Mouse (Mus musculus) T-helper 1 cell (primary cell): ENCODE data around the gene Derl3.

Experiments
- in situ Hi-C: fragments of 300-600 bp; cut with MboI, MseI; formaldehyde crosslinking; loops from one replicate; pipeline ENCODE4 v1.15.1; 2025; ENCODE audit warnings: high pct_unique_total_duplicates

Gene Derl3

DNA sequence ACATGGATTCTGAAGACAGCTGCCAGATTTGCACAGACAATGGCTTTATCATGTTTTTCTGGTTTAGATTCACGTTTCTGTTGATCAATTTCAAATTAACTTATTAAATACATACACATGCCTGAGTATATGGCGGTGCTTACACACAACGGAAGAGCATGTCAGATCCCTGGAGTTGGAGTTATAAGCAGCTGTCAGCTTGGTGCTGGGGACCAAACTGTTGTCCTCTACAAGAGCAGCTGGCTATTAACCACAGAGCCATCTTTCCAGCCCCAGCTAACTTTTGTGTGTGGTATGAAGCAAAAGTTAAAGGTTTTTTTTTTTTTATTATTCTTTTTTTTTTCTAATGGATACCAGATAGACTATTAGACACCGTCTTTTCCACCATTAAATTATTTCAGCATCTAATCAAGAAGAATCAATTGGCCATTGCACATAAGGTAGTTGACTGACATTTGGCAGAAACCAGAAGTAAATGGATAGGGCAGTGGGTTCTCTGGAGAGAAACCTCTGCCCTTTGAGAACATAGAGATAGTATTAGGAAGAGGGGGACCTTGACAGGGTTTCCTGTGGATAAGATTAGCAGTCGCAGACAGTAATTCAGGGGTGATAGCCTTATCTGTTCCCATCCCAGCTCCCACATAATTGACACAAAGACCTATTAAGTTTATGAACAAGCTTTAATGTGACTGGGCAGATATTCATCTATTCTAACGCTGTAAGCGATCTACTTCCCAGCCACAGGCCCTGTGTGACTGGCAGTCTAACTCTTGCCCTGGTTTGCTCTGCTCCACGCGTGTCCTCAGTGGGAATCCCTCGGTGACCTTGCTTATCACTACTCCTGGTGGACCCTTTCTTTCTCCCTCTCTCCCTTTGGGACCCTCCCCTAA, 20.9 kb upstream of the Derl3 start:
- in situ Hi-C loops, result no loop called here

DNA sequence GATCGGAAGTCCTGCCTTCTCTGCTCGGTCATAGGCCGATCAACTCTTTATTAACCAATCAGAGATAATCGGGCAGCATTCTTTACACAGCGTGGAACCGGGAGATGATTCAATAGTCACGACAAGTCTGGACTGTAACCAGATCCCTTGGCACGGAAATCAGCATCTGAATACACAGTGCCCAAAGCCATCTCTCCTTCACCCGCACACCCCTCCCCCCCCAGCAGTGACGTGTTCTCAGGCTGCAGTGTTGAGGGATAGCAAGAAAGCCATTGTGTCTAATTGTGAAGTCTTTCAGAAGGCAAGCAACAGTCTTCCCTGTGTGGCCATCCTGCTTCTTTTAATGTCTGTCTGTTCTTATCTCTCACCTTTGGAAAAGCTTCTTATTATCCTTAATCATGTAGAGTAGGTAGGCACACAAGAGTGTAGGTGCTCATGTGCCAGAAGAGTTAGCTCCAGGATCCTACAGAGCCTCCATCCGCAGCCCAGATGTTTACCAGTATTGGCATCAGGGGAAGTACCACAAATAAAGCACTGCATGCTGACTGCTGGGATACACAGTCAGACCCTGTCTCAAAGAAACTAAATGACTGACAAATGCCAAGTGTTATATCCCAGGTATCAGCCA, 20.2 kb upstream of the Derl3 start:
- in situ Hi-C loops, result no loop called here

DNA sequence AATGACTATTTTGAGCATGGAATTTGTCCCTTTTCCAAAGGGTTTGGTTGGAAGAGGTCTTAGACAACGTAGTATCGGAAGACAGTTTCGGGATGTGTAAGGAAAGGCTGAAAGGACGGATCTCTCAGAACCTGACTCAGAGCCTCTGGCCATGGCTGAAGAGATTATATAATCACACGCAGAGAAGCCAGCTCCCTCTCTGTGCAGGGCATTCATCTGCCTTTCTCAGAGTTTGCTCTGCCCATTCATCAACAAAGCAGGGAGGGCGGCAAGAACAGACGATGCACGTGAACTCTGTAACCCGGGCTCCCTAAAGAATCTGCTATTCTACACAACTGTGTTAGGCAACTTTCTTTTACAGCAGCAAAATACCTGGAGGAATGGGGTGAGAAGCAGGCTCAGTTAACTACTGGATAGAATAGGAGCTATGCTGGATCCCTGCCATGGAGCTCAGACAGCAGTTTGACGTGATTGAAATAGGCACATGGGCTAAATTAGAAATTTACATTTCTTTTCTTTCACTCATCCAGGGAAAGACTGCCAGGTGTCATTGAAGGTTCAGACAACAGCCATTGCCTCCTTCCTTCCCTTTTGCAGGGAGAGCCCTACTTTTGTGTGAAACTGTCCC, 19.6 kb upstream of the Derl3 start:
- in situ Hi-C loops, result no loop called here

DNA sequence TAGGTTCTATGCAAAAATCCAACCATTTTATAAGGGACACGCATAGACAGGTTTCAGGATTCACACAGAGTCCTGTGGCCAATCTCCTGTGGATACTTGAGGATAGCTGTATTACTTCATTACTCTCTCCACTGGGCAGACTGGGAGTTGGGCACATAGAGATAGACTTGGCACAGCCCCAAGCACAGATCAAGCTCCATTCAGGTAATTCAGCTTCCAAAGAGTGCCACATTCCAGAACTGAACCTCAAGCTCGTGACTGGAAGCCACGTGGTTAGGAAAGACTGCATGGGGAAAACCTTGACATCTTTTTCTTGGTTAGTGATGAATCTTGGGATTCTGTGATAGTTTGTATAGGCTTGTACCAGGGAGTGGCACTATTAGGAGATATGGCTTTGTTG, 14.4 kb upstream of the Derl3 start:
- in situ Hi-C loops, result no loop called here

DNA sequence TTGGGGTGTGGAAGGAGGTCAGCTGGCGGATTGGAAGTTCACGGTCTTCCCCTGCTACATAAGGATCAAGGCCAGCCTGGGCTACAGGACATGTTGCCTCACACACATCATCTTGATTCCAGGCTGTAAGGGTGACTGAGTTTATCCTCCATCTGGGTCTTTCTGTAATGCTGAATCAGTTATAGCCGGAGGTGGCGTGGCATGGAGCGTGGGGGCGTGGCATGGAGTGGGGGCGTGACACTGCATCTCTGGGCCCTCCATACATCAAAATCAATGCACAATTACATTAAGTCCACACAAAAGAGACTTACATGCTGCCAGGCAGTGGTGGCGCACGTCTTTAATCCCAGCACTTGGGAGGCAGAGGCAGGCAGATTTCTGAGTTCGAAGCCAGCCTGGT, 12.9 kb upstream of the Derl3 start:
- in situ Hi-C loops, result no loop called here

DNA sequence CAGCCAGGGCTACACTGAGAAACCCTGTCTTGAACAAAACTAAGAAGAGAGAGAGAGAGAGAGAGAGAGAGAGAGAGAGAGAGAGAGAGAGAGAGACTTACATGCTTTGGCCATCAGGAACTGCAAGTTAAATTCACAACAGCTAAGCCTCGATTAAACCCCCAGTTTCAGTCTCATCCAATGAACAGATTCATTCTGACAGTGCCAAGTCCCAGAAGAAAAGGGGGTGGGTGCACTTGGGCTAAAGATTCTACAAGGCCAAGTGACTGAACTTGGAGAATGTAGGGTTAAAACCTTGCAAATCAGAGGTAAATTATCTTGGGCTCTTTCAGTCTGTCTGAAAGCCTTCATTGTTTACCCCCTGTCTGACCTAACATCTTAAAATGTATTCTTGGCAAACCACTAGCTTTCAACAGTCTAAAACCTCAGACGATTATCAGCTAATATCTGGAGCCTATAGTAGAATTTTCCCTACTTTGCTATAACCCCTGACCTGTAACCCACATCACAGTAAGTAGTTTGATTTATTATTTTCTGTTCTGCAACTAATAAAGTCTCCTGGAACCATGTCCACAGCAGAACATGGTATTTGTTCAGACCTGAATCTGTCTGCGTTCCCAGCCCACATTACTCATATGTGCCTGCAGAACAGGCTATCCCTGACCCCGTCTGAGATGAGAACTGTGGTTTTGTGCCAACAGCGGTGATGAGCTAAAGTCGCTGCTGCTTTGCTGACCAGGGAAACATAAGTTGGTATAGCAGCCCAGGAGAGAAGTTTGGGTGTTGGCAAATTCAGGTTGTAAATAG, 12.2 kb upstream of the Derl3 start:
- in situ Hi-C loops, result no loop called here

DNA sequence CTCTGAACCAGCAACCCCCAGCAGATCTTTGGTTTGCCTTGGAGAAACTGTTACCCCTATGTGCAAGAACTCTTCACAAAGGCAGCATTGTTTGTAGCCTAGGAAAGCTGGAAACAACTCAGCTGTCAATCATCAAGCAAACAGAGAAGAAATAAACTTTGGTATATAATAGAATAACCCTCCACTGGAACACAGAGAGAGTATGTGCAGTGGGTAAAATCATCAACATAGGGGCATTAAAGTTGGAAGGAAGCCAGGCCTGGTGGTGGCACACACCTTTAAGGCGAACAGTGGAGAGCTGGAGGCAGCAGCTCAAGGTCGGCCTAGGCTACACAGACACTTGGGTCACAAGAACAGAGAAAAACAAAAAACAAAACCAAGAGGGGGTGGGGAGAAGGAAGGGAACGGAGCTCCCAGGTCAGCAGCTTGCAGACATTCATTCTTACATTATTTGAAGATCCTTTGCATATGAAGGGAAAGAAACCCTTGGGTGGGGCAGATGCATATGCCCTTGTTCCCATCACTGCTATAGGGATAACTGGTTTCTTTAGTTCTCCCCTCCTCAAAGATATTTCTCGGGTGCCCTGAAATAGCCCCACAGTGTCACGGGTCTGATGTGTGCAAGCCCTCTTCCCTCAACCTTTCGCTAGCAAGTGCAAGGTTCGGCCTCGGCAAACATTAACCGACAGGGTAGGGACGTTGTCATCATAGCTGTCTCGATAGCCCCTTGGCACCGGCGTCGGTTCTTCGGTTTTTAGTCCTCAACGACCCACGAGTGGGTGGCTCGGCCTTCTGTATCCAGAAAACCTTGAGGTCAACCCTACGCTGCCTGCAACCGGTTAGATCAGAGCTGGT, 11.4 kb upstream of the Derl3 start:
- in situ Hi-C loops, result no loop called here

DNA sequence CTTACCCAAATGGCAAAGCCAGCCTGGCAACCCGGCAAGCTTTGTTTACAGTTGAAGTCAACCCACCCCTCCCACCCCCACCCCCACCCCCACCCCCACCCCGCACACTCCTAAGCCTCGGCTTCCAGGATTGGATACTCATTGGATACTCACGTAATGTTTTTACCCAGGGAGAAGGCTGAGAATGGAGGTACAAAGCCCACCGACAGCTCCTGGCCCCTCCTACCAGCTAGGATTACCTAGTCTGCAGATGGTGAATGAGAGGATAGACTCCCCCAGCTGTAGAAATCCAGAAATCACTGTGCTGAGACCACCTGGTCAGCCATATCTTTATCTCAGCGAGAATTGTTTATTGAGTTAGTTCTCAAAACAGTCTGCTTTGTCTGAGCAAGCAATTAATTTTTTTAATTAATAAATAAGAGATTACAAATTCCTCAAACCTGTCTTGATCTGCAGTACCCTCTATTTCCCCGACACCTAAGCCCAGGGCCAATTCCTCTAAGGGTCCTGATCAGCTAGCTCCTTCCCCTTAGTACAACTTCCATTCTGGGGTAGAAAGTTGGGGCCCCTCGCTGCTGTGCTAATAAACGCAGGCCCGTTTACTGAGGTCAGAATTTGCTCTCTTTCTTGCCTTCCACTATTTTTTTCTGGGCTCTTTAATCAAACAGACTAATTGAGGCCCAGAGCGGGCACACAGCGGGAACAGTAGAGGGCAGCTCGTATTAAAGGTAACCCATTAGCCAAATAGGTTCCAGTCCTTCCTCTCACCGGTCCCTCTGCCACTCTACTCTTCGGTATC, 10.6 kb upstream of the Derl3 start:
- in situ Hi-C loops, result no loop called here

DNA sequence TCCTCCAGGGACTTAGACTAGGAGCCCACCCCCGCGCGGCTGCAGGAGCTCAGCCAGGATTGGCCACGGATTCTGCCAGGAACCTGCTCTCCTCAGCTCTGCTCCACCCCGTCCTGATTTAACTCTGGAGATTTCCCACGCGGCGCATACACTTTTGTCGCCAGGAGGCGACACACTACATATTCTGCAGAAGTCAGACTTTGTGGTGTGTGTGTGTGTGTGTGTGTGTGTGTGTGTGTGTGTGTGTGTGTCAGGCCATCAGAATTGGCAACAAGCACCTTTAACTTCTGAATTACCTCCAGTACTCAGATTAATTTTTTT, 10.0 kb upstream of the Derl3 start:
- in situ Hi-C loops, result no loop called here

DNA sequence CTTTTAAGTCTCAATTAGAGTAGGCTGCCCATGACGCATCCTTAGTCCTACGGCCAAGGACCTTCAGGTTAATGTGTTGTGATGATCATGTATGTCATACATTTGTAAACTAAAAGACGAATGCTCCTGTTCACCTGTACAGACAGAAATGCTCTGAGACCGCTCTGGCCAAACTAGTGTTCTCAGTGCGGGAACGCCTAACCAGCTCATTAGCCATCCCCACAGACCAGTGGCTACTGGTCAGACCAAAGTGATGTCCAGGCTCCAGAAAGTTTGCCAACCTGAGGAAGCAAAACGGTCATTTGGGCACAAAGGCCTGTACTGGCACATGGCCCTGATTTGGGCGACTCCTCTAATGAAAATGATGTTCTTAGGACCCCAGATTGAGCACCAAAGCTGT, 8.5 kb upstream of the Derl3 start:
- in situ Hi-C loops, result loop anchor here (5.0 kb wide), 1 partner anchor 68 kb away; the partner anchor contains the start of gene Gm5134

DNA sequence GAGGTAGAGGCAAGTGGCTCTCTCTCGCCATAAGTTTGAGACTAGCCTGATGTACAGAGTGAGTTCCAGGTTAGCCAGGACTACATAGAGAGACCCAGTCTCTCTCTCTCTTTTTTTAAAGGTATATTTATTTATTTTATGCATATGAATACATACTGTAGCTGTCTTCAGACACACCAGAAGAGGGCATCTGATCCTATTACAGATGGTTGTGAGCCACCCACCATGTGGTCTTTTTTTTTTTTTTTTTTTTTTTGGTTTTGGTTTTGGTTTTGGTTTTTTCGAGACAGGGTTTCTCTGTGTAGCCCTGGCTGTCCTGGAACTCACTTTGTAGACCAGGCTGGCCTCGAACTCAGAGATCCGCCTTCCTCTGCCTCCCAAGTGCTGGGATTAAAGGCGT, 5.7 kb upstream of the Derl3 start:
- in situ Hi-C loops, result loop anchor here (5.0 kb wide), 1 partner anchor 65 kb away; the partner anchor contains the start of gene Gm5134

DNA sequence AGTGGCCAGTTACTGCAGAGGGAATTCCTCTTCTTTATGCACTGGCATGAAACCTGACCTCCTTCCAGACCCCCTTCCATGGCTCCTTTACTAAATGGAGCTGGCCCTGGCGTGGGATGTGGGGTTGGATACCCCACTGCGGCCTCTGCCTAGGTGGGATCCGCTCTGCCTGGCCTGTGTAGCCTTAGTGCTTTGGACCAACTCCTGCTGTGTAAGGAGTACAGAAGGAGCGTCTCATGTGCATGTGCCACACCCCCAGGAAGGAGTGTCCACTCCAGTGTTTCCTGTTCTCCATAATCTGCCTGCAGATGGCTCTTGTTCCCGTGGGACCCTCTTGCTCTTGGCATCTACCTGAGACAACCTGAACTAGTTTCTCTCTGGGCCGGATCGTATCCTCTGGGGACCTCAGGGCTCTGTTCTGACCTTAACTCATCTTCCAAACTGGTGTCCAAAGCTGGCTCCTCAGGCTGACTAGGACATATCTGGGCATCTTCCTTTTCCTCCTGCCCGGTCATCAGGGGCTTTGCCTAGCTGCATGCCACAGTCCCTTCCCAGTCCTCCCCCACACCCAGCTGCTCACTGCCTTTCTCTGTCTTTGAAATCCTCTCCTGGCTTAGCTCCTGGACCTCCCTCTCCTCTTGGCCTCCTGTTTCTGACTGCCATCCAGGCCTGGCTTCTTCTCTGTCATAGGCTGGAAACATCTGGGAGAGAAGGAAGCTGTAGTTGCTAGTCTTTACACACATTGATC, 3.6 kb upstream of the Derl3 start:
- in situ Hi-C loops, result loop anchor here (5.0 kb wide), 1 partner anchor 63 kb away; the partner anchor contains the start of gene Gm5134

DNA sequence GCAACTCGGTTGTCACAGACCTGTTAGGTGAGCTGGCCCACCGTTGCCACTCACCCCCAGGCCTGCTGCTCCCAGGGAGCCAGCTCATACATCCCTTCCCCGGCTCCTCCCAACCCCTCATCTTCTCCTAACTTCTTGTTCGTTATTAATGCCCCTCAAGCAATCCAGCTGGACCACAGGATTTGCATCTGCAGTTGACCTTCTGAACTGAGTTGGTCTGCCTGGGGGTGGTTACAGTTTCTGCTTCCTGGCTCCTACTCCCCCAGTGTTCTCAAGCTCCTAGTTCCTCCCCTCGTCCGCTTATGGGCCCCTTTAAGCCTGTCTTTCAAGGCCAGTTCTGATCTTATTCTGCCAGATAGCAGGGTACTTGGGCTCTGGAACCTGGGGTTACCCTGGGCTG, 1.4 kb downstream of the Derl3 start:
- in situ Hi-C loops, result no loop called here

DNA sequence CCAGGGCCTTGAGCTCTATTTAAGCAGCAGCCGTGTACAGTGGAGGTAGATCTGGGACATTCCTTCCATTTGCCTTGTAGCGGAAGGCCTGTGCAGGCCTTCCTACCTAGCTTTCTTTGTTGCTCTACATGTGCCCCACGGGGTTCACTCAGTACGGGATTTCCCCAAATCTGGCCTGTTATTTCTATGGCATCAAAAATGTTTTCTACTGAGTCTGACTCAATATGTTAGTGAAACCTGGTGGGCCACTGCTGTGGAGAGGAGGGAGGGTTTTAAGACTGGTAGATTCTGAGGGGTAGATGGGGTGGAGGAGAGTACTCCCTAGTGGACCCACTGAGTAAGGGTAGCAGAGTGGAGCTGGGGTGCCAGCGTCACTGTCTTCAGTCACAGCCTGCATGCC, 2.5 kb downstream of the Derl3 start:
- in situ Hi-C loops, result no loop called here

DNA sequence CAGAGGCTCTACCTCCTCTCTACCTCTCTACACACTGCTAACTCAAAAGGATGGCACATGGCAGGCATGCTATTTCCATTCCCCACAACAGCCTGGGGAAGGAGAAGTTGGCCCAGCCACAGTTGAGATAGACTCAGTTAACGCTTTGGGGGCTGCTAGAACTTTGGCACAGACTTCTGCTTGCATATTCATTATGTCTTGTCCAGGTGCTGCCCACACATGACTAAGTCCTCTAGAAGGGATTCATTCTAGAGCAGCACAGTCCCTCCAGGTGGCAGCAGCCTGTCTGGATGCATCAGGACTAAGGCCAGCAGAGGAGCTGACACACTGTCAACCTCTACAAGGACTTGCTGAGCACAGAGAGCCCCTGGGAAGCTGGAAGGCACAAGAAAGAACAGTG, 3.0 kb downstream of the Derl3 start:
- in situ Hi-C loops, result no loop called here

DNA sequence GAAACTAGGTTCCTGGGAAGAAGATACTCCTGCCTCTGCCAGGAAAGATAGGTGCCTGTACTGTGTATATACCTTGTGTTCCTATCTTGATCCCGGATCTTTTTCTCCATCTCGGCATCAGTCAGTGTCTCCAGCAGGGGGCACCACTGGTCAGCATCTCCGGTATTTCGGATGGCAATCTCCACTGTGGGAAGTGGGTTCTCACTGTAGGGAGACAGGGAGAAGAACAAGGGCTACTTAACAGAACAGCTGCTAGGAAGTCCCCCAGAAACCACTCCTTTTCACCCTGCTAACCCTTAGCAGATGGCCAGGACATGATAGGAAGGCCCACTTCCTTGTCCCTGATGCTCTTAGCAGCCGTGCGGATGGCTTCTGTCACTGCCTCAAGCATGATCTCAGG, 4.2 kb downstream of the Derl3 start:
- in situ Hi-C loops, result no loop called here

DNA sequence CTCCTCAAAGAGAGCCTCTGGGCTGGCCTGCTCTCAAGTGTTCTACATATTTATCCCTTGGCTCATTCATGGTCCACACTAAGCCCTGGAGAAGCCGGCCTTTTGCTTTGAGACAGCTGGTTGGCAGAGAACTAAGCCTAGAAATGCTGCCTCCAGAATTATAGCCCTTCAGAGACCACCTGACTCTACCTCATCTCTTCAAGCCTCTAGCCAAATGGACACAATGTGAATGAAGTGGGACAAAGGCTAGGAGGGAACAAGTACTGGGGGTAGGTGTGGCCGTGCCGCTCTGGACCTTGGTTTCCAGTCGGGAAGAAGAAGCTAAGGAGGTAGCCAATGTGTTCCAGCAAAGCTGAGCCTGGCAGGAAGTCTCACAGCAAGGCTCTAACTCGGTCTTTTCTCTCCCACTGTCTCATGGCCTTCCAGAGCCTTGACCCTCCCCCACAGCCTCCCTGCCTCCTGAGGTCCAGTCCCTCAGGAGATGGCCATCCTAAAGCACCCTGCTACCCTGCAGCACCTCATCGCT, 4.9 kb downstream of the Derl3 start:
- in situ Hi-C loops, result no loop called here

DNA sequence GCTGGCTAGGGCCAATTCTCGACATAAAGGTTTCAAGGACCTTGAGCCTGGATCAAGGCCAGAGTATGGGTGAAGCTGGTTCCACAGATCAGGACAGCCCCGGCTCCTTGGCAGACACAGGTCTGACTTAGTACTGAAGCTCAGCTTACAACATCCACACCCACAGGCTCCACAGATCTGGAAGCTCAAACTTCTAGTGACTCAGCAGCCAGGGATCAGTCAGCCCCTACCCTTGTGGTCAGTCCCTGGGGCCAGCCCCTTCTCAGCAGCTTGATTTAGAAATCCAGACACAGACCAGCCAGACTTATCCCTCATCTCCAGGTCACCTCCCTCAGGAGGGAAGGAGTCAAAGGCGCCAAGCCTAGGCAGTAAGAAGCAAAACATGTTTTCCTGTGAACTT, 5.6 kb downstream of the Derl3 start:
- in situ Hi-C loops, result no loop called here

DNA sequence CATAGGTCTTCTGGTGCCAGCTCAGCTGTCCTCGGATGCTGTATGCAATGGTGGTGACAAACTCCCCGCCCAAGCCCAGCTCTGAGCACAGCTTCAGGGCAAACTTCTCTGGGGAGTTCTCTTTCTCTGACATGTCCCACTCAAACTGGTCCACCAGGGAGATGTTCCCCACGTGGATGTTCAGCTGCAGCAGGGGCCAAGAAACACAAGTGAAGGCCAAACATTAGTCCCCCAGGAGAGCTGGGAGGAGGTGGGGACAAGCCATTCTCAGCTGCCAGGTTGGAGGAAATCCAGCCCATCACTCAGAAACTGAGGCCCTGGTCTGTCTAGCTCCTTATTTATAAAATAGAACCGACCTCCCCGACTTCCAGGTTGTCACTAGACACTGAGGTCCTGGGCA, 11.2 kb downstream of the Derl3 start:
- in situ Hi-C loops, result no loop called here
